Mouse (Mus musculus): ENCODE measurements around the gene Vdr.

DNA sequence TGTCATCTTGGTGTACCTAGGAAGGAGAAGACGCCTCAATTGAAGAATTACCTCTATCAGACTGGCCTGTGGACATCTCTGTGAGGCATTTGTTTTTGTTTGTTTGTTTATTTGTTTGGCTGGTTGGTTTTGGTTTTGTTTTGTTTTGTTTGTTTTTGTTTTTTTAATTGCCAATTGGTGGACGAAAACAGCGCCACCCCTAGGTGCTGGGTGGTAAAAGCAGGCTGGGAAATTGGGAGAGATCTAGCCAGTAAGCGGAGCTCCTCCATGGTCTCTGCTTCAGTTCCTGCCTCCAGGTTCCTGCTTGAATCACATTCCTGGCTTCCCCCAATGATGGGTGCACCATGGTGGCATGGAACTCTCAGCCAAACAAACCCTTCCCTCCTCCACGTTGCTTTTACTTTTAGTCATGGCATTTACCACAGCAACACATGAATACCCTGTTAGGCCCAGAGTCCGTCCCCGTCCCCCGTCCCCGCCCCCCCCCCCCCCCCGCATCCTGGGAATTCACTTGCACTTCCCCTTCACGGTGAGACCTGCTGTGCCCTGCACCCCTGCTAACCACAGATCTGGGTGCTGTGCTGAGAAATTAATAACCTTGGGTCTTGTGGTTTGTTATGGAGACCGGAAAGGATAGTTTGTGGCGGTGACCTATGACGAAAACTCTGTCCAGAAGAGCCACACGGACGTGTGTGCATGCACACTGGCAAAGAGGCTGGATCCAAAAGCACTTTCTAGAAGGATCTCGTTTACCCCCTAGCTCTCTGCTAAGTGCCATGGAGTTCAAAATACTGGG lies 94.0 kb downstream of the Vdr start:
- TF ChIP-seq CTCF (IDR thresholded peaks at IDR 0.05; ENCODE audit: low read depth) (peak; percentile 27; the same call in 1 of the 2 replicates), EP300 (IDR thresholded peaks at IDR 0.05; ENCODE audit: low read depth) (no peak)

Measured in liver, embryonic 14.5 days (tissue).